Mouse (Mus musculus): ENCODE measurements at regions not wholly inside any gene's neighbourhood (a gene's known extent, or its start where the extent isn't known, plus 50 kb on each side); places are given as distances from the start of the nearest gene placed in this dataset.

DNA sequence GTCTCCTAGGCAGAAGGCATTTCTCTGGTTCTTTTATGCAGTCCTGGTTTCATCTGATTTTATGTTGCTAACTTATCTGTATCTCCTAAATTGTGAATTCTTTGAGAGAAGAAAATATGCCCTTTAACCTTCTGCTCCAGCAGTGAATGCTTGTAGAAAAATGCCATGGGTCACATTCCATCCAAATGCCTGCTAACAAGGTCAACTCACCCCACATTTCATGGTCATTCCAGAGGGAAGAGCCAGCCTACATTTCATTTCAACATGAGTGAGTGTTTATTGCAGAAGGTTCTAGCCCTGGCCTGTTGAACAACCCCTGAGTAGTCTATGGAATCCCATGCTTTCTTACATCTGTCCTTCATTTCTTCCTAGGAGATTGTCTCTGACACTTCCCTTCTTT, 147.7 kb downstream of the Erv3 start:
- Histone ChIP-seq H3K27ac (ENCODE audit: insufficient read depth, low read depth, low read length) (peak overlapping the region; percentile 23; the same call in 1 of the 2 replicates), H3K36me3 (ENCODE audit: control insufficient read depth, insufficient read depth, low read length) (no peaks in the 10 kb centered on the region), H3K4me1 (ENCODE audit: control insufficient read depth, insufficient read depth, low read length) (no peaks in the 10 kb centered on the region), H3K4me3 (ENCODE audit: insufficient read depth, low read depth, low read length) (no peak overlapping the region), H3K27me3 (replicated peaks; ENCODE audit: control insufficient read depth, insufficient read depth, low read length) (no peaks in the 10 kb centered on the region)
- DNase-seq, result peak; percentile 69
- no peak for TF ChIP-seq CTCF (conservative IDR thresholded peaks at IDR 0.05; ENCODE audit: insufficient read depth, insufficient read length, low read depth, low read length)
- TF ChIP-seq POLR2A (IDR thresholded peaks at IDR 0.05; ENCODE audit: low read depth, low read length), result no peak

DNA sequence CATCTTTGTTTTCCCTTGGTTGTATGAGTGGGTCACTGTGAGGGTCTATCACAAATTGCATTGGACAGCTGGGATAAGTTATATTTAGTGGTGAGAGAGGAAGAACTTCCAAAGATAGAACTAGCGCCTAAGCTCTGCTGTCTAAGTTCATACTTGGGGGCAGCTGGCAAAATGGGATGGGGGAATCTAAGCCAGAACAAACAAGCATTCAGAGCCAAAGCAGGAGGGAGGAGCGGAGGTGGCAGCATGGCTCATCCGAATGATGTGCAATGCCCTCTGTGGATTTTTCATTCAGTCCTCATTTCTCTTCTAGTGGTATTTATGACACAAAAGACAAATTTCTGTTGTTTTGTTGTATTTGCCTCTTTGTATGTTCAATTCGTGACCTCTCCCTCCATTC, 144.5 kb upstream of the Adra1d start:
- Histone ChIP-seq H3K27me3 (replicated peaks; ENCODE audit: control insufficient read depth, insufficient read depth, low read length) (no peaks in the 10 kb centered on the region), H3K36me3 (ENCODE audit: control insufficient read depth, insufficient read depth, low read length) (no peaks in the 10 kb centered on the region), H3K27ac (ENCODE audit: insufficient read depth, low read depth, low read length) (no peak overlapping the region), H3K4me1 (ENCODE audit: control insufficient read depth, insufficient read depth, low read length) (no peaks in the 10 kb centered on the region), H3K4me3 (ENCODE audit: insufficient read depth, low read depth, low read length) (no peak overlapping the region)
- TF ChIP-seq POLR2A (IDR thresholded peaks at IDR 0.05; ENCODE audit: low read depth, low read length) (no peak), CTCF (conservative IDR thresholded peaks at IDR 0.05; ENCODE audit: insufficient read depth, insufficient read length, low read depth, low read length) (no peak)
- WGBS, result 83% methylated on average over 4 of the region's 4 CpGs
- peak; percentile 17 for DNase-seq

DNA sequence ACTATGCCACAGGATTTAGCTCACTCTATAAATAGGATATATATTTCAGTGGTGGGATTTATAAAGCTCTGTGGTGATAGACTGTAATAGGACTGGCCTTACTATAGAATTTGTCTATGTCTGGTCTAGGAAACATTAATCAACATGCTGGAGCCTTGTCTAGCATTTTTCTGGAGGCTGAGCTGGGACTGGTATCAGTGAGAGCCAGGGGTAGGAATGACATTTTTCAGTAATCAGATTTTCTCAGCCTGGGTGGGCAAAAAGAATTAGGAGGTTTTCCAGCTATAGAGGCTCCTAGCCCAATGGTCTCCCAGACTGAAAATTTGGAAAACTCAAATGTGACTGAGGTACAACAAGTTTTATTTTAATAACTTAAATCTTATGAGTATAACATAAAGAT, 142.3 kb upstream of the Adra1d start:
- no peak for DNase-seq
- Histone ChIP-seq H3K4me1 (ENCODE audit: control insufficient read depth, insufficient read depth, low read length) (no peaks in the 10 kb centered on the region), H3K4me3 (ENCODE audit: insufficient read depth, low read depth, low read length) (no peak overlapping the region), H3K27me3 (replicated peaks; ENCODE audit: control insufficient read depth, insufficient read depth, low read length) (no peaks in the 10 kb centered on the region), H3K27ac (ENCODE audit: insufficient read depth, low read depth, low read length) (no peak overlapping the region), H3K36me3 (ENCODE audit: control insufficient read depth, insufficient read depth, low read length) (no peaks in the 10 kb centered on the region)
- TF ChIP-seq CTCF (conservative IDR thresholded peaks at IDR 0.05; ENCODE audit: insufficient read depth, insufficient read length, low read depth, low read length), result no peak
- no peak for TF ChIP-seq POLR2A (IDR thresholded peaks at IDR 0.05; ENCODE audit: low read depth, low read length)

DNA sequence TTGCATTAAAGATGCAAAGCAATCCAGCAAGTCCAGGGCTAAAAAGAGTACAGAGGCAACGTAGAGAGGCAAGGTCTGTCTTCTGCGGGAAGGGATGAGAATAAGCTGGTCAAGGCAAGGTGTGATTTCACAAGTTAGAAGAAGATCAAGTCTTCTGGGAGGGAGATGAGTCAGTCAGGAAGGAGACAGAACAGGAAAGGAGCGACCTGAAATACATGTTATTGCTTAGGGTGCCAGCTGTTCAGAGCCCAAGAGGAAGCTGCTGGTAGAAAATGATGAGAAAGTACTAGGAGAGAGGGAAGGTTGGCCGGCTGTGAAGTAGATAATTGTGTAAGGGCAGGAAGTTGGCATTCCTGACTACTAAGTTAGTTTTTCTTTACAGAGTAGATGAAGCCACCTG, 140.1 kb upstream of the Adra1d start:
- no peaks in the 10 kb centered on the region for H3K27me3 ChIP-seq (replicated peaks; ENCODE audit: control insufficient read depth, insufficient read depth, low read length)
- no peak for DNase-seq
- 83% methylated on average over 4 of the region's 4 CpGs for WGBS

DNA sequence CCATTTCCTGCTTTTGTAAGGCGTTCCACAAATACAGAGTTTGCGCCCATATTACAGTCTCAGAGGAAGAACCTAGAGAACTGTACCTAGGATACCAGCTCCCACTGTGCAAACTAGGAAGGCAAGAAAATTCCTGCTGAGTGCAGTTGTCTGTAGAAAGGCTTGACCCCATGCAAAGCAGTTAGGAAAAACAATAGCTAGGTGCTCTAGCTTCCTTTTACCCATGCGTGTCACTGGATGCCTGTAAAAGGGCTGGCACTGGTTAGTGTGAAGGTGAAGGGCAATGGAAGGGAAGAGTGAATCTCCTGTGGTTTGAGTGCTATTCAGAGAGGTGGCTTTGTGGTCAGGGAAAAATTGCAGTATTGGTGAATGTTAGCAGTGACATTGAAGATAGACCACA, 137.7 kb upstream of the Adra1d start:
- DNase-seq, result no peak
- no peak overlapping the region for H3K4me3 ChIP-seq (ENCODE audit: insufficient read depth, low read depth, low read length)
- H3K4me1 ChIP-seq (ENCODE audit: control insufficient read depth, insufficient read depth, low read length), result no peaks in the 10 kb centered on the region
- no peak overlapping the region for H3K27ac ChIP-seq (ENCODE audit: insufficient read depth, low read depth, low read length)
- no peaks in the 10 kb centered on the region for H3K27me3 ChIP-seq (replicated peaks; ENCODE audit: control insufficient read depth, insufficient read depth, low read length)
- TF ChIP-seq POLR2A (IDR thresholded peaks at IDR 0.05; ENCODE audit: low read depth, low read length), result no peak
- no peak for TF ChIP-seq CTCF (conservative IDR thresholded peaks at IDR 0.05; ENCODE audit: insufficient read depth, insufficient read length, low read depth, low read length)
- WGBS, result 79% methylated on average over 3 of the region's 3 CpGs
- H3K36me3 ChIP-seq (ENCODE audit: control insufficient read depth, insufficient read depth, low read length), result no peaks in the 10 kb centered on the region

More for the DNA sequence above, 140.1 kb upstream of the Adra1d start:
- H3K27ac ChIP-seq (ENCODE audit: insufficient read depth, low read depth, low read length), result no peak overlapping the region
- no peaks in the 10 kb centered on the region for H3K4me1 ChIP-seq (ENCODE audit: control insufficient read depth, insufficient read depth, low read length)
- TF ChIP-seq CTCF (conservative IDR thresholded peaks at IDR 0.05; ENCODE audit: insufficient read depth, insufficient read length, low read depth, low read length) (no peak), POLR2A (IDR thresholded peaks at IDR 0.05; ENCODE audit: low read depth, low read length) (no peak)
- H3K36me3 ChIP-seq (ENCODE audit: control insufficient read depth, insufficient read depth, low read length), result no peaks in the 10 kb centered on the region
- H3K4me3 ChIP-seq (ENCODE audit: insufficient read depth, low read depth, low read length), result no peak overlapping the region

DNA sequence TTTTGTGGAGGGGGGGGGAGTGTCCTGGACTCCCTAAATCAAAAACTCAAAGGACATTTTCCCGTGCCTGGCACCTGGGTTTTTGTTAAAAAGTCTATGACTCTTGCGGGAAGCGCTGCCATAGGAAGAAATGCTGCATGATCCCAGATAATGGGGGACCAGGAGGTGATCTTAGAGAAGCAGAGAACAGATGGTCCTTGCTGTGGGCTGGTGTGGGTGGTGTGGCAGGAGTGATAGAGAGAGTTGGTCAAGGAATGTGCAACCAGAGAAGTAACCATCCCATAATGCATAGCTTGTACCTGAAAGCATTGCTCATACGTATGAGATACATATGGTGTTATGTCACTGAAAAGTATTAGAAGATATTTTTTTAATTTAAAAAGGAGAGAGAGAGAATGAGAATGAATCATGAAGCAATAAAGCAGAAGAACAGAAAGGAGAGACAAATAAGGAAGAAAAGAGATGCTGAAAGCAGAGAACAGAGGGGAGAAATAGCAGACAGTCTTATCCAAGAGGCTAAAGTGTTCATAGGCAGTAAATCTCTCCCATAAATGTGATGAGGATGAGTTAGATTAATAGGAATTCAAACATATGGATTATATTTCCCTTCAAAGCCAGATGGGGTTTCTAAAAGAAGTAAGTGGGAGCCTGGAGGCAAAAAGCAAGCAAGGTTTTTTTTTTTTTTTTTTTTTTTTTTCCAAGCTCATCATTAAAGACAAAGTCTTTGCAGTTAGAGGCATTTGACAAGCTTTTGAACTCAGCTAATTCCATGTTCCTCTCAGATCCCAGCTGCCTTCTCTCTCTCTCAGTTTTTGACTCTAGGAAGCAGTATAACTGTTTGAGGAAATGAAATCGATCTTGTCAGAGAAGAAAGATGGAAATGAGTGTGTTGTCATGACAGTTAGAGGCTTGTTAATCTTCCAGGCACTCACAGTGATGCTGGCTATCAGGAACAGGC, 136.2 kb upstream of the Adra1d start:
- no peak overlapping the region for H3K4me3 ChIP-seq (ENCODE audit: insufficient read depth, low read depth, low read length)
- H3K4me1 ChIP-seq (ENCODE audit: control insufficient read depth, insufficient read depth, low read length), result no peaks in the 10 kb centered on the region
- DNase-seq, result no peak
- no peaks in the 10 kb centered on the region for H3K36me3 ChIP-seq (ENCODE audit: control insufficient read depth, insufficient read depth, low read length)
- TF ChIP-seq POLR2A (IDR thresholded peaks at IDR 0.05; ENCODE audit: low read depth, low read length) (no peak), CTCF (conservative IDR thresholded peaks at IDR 0.05; ENCODE audit: insufficient read depth, insufficient read length, low read depth, low read length) (no peak)
- H3K27ac ChIP-seq (ENCODE audit: insufficient read depth, low read depth, low read length), result no peak overlapping the region
- WGBS, result 80% methylated on average over 5 of the region's 5 CpGs
- H3K27me3 ChIP-seq (replicated peaks; ENCODE audit: control insufficient read depth, insufficient read depth, low read length), result no peaks in the 10 kb centered on the region

DNA sequence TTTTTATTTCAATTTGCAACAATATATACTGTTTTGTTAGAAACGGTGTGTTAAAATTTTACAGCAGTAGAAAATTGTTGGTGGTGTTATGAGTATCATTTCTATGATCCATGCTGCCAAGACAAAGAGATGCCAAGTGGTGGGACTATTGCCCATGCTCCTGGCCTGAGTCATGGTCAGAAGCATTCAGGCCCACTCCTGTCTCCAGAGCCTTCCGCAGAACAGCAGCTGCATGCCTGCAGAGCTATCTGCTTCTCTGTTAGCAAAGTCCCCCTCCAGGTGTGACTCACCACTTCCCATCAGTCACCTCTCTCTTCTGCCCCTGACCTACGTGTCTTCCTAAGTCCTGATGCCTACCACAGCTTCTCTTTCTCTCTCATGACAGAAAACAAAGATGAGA, 134.2 kb upstream of the Adra1d start:
- H3K36me3 ChIP-seq (ENCODE audit: control insufficient read depth, insufficient read depth, low read length), result no peaks in the 10 kb centered on the region
- DNase-seq, result no peak
- H3K4me3 ChIP-seq (ENCODE audit: insufficient read depth, low read depth, low read length), result no peak overlapping the region
- H3K4me1 ChIP-seq (ENCODE audit: control insufficient read depth, insufficient read depth, low read length), result no peaks in the 10 kb centered on the region
- WGBS, result 85% methylated on average over 3 of the region's 3 CpGs
- no peak for TF ChIP-seq POLR2A (IDR thresholded peaks at IDR 0.05; ENCODE audit: low read depth, low read length)
- no peak for TF ChIP-seq CTCF (conservative IDR thresholded peaks at IDR 0.05; ENCODE audit: insufficient read depth, insufficient read length, low read depth, low read length)
- no peaks in the 10 kb centered on the region for H3K27me3 ChIP-seq (replicated peaks; ENCODE audit: control insufficient read depth, insufficient read depth, low read length)
- H3K27ac ChIP-seq (ENCODE audit: insufficient read depth, low read depth, low read length), result no peak overlapping the region
